Mouse (Mus musculus) hindbrain, embryonic 16.5 days (tissue): Measurements from ENCODE around the gene Simc1. TPM values are rescaled to one million over a fixed set of nuclear protein-coding genes. Genes with fewer than 3 reads are reported as not detected.

Experiments used
- ATAC-seq: fragments of 200-750 bp; cut with Nextera tagmentation; 2 replicates; pipeline ENCODE4 v1.8.0; 2017; ENCODE audit warnings: moderate TSS enrichment, moderate library complexity
- H3K27ac ChIP-seq: fragments of 300-500 bp; sonication (generic); 2 replicates; pipeline ENCODE4 v1.5.1; 2014; ENCODE audit warnings: low read depth, mild to moderate bottlenecking, control low read depth, low read length, moderate library complexity
- H3K27me3 ChIP-seq: fragments of 300-500 bp; sonication (generic); replicated peaks from 2 replicates; pipeline ENCODE4 v1.6.1; 2014; ENCODE audit warnings: low read length; ENCODE audit not compliant: control insufficient read depth, insufficient read depth
- H3K36me3 ChIP-seq: fragments of 300-500 bp; sonication (generic); 2 replicates; pipeline ENCODE4 v1.6.1; 2014; ENCODE audit warnings: mild to moderate bottlenecking, low read length, moderate library complexity, mixed read lengths; ENCODE audit not compliant: control insufficient read depth, insufficient read depth
- H3K4me1 ChIP-seq: fragments of 300-500 bp; sonication (generic); 2 replicates; pipeline ENCODE4 v1.6.1; 2014; ENCODE audit warnings: low read depth, low read length; ENCODE audit not compliant: control insufficient read depth, insufficient read depth
- H3K4me2 ChIP-seq: fragments of 300-500 bp; sonication (generic); 2 replicates; pipeline ENCODE4 v1.6.1; 2014; ENCODE audit warnings: mild to moderate bottlenecking, low read length, control low read depth, moderate library complexity
- H3K4me3 ChIP-seq: fragments of 300-500 bp; sonication (generic); 2 replicates; pipeline ENCODE4 v1.5.1; 2014; ENCODE audit warnings: mild to moderate bottlenecking, low read length, control low read depth, moderate library complexity
- H3K9ac ChIP-seq: fragments of 300-500 bp; sonication (generic); 2 replicates; pipeline ENCODE4 v1.6.1; 2014; ENCODE audit warnings: low read depth, mild to moderate bottlenecking, control low read depth, low read length, moderate library complexity
- H3K9me3 ChIP-seq: fragments of 300-500 bp; sonication (generic); 2 replicates; pipeline ENCODE4 v1.6.1; 2014; ENCODE audit warnings: mild to moderate bottlenecking, low read length, moderate library complexity; ENCODE audit not compliant: control insufficient read depth
- WGBS: fragments of 180-500 bp; shearing (Covaris S2); extraction: QIAGEN DNeasy Blood & Tissue Kit; methylation state at CpG from one replicate; pipeline ENCODE4 v1.1.7; 2014; 5-methylcytosine and 5-hydroxymethylcytosine counted together
- polyA plus RNA-seq: library from polyadenylated mRNA; unstranded; fragments of >200 nt; fragmentation: Nextera tagmentation; extraction: Ambion mirVana; gene quantifications from 2 replicates; pipeline ENCODE4 v1.2.1, GENCODE M21; 2015

Simc1 gene
- polyA plus RNA-seq, result 20.4 and 23.7 TPM in 2 replicates

DNA sequence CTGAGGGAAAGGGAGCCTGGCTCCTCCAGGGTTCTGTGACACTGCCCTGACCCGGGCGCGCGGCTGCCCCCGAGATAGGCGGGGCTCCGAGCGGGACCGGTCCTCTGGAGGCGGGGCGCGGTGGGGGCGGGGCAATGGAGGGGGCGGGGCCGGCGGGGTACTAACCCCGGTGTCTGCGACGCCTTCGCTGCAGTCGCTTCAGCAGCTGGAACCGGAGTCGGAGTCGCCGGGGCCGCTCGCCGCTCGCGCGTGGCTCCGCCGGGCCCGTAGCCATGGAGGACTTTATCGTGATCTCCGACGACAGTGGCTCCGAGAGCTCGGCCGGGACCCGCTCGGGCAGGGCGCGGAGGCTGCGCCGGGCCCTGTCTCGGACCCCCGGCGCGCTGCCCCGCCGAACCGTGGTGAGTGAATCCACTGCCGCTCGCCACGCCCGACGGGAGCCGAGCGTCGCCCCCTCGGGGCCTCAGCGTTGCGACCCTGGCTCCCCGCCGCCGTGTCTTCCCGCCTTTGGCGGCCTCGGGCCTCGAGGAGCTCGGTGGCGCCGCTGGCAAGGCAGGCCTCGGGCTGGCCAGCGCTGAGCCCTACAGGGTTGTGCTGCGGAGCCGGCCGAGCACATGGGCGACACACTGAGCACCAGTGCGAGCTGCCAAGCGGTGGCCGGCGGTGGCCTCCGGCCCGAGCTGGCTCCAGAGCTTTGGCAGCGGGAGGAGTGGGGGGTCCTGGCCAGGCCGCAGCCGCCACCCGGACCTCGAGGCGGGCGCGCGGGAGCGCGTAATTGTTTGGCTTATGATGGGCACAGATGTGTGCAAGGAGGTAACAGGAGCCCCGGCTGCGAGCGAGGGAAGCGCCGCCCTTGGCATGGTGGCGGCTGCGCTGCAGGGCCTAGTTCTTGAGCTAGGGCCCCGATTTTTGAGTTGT, at the start of gene Simc1:
Gene Simc1 (plus strand): TSS at position 176 of the 918 bp plus-strand sequence.
- H3K27ac ChIP-seq, result peak within 1 kb of the TSS; percentile 87
- no peaks in the 10 kb centered on the region for H3K27me3 ChIP-seq
- H3K4me3 ChIP-seq, result peak within 1 kb of the TSS; percentile 83
- H3K9me3 ChIP-seq, result no peaks in the 10 kb centered on the region
- peak within 1 kb of the TSS; percentile 82 for H3K4me2 ChIP-seq
- ATAC-seq, result peak; percentile 93
- H3K4me1 ChIP-seq, result peaks cover 15% of the 10 kb centered on the region
- 0% methylated on average over 83 of the region's 105 CpGs for WGBS
- no peaks in the 10 kb centered on the region for H3K36me3 ChIP-seq
- H3K9ac ChIP-seq, result peak within 1 kb of the TSS; percentile 95

DNA sequence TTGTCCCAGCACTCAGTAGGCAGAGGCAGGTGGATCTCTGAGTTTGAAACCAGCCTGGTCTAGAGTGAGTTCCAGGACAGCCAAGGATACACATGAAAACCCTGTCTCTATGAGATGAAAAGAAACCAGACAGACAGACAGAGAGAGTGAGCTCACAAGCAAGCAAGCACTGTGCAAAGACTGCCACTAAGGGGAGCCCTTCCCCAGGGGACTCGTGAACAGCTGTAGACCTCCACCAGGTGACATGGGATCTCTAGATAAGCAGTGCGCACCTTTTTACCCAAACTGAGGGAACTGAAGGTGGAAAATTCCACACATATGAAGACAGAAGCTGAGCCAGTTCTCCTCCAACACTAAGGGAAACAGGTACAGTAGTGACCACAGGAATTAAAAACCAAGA, 46.5 kb upstream of the Simc1 start:
- Histone ChIP-seq H3K4me2 (no peak overlapping the region), H3K27me3 (no peaks in the 10 kb centered on the region), H3K36me3 (peaks cover 30% of the 10 kb centered on the region), H3K9me3 (no peaks in the 10 kb centered on the region), H3K27ac (no peak overlapping the region), H3K4me1 (no peaks in the 10 kb centered on the region), H3K9ac (no peak overlapping the region), H3K4me3 (no peak overlapping the region)
- 80% methylated on average over 2 of the region's 2 CpGs for WGBS
- no peak for ATAC-seq

DNA sequence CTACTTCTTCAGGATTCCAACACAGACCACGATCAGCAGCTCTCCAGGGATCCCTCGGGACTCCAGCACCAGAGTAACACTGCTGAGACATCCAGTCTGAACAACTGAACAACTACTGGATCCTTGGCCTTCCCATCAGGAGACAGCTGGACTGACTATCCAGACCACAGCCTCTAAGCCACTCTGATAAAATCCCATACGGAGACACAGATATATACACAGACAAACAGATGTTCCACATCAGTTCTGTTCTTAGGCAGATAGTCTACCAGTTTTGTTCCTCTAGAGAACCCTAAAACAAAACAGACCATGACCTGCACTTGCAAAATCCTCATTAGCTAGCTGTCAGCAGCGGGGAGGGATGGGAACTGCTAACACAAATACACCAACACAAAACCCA, 44.3 kb upstream of the Simc1 start:
- peaks cover 48% of the 10 kb centered on the region for H3K36me3 ChIP-seq
- H3K4me3 ChIP-seq, result no peak overlapping the region
- 85% methylated on average over 4 of the region's 4 CpGs for WGBS
- H3K9me3 ChIP-seq, result no peaks in the 10 kb centered on the region
- no peak for ATAC-seq
- no peak overlapping the region for H3K4me2 ChIP-seq
- no peaks in the 10 kb centered on the region for H3K4me1 ChIP-seq
- H3K27me3 ChIP-seq, result no peaks in the 10 kb centered on the region
- H3K27ac ChIP-seq, result no peak overlapping the region
- H3K9ac ChIP-seq, result no peak overlapping the region

DNA sequence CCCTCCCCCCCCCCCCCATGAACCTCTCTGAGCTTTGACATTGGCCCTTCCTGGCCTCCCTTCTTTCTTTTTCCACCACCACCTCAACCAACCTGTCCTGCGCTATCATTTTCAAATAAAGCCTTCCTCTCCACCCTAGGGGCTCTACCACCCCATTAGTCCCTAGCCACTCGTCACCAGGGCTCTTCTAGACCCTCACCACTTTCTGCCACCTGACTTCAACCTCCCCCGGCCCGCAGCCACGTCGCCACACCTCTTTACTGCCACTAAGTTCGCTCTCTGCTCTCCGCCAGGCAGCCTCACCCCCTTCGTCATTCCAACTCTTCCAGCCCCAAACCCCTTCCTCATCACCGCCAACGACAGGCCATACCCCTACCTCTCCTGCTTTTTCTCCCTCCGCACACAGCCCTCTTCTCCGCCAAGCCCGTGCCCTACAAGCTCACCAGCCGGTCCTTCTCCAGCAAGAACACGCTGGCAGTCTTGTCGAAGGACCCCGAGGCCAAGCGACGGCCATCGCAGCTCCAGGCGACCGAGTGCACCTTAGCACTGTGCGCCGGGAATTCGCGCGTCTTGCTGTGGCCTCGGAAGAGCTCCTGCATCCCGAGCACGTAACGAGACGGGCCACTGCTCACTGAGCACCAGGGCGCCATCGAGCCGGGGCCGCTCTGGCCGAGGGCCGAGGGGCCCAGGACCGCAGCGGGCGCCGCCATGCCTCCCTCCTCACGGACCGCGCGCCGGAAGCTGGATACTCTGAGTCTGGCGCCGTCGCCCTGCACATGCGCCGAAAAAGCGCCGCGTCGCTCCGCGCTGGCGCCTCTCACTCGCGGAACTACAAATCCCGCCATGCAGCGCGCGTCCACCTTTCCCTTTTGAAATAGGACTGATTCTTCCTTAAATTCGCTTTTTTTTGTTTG, 35.2 kb upstream of the Simc1 start, which contains the start of gene Thoc3:
Gene Thoc3 (minus strand): TSS at position 752 of the 914 bp plus-strand sequence.
- peak within 1 kb of the TSS; percentile 63 for H3K9ac ChIP-seq
- no peaks in the 10 kb centered on the region for H3K9me3 ChIP-seq
- peak within 1 kb of the TSS; percentile 84 for H3K4me2 ChIP-seq
- peaks cover 34% of the 10 kb centered on the region for H3K36me3 ChIP-seq
- WGBS, result under 1% methylated on average over 67 of the region's 67 CpGs
- peaks cover 9% of the 10 kb centered on the region for H3K4me1 ChIP-seq
- peak within 1 kb of the TSS; percentile 45 for H3K4me3 ChIP-seq
- ATAC-seq, result peak; percentile 97
- no peak within 1 kb of the TSS for H3K27ac ChIP-seq
- H3K27me3 ChIP-seq, result no peaks in the 10 kb centered on the region

DNA sequence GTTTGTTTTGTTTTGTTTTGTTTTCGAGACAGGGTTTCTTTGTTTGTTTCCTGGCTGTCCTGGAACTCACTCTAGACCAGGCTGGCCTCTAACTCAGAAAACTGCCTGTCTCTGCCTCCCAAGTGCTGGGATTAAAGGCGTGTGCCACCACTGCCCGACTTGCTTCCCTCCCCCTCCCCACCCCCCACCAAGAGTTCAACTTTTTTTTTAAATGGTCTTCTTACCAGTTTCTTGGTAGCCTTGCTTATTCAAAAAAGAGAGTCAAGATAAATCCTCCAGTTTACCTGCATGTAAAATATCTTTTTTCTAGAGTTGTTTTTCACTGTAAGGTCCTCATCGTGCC, 34.6 kb upstream of the Simc1 start:
- Histone ChIP-seq H3K4me1 (peaks cover 9% of the 10 kb centered on the region), H3K4me3 (peak overlapping the region; percentile 45), H3K36me3 (peaks cover 27% of the 10 kb centered on the region), H3K9me3 (no peaks in the 10 kb centered on the region), H3K27me3 (no peaks in the 10 kb centered on the region), H3K4me2 (peak overlapping the region; percentile 45), H3K9ac (no peak overlapping the region; the same call in 1 of the 2 replicates), H3K27ac (no peak overlapping the region)
- WGBS, result 16% methylated on average over 4 of the region's 4 CpGs
- ATAC-seq, result peak; percentile 72

DNA sequence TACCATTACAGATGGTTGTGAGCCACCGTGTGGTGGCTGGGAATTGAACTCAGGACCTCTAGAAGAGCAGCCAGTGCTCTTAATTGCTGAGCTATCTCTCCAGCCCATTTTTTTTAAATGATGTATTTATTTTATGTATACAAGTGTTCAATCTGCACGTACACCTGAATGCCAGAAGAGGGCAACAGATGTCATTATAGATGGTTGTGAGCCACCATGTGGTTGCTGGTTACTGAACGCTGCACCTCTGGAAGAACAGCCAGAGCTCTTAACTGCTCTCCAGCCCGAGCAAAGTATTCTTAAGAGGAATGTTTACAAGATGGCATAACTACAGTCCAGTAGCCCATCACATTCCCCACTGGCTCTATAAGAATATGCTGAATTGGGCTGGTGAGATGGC, 31.6 kb upstream of the Simc1 start:
- peaks cover 9% of the 10 kb centered on the region for H3K4me1 ChIP-seq
- H3K9me3 ChIP-seq, result no peaks in the 10 kb centered on the region
- H3K27ac ChIP-seq, result no peak overlapping the region
- no peaks in the 10 kb centered on the region for H3K36me3 ChIP-seq
- H3K4me3 ChIP-seq, result no peak overlapping the region
- no peak for ATAC-seq
- H3K27me3 ChIP-seq, result 0 out of 2 replicates have a peak, but pooled peaks cover 2% of the 10 kb centered on the region
- 85% methylated on average over 4 of the region's 4 CpGs for WGBS
- no peak overlapping the region for H3K9ac ChIP-seq
- no peak overlapping the region for H3K4me2 ChIP-seq

DNA sequence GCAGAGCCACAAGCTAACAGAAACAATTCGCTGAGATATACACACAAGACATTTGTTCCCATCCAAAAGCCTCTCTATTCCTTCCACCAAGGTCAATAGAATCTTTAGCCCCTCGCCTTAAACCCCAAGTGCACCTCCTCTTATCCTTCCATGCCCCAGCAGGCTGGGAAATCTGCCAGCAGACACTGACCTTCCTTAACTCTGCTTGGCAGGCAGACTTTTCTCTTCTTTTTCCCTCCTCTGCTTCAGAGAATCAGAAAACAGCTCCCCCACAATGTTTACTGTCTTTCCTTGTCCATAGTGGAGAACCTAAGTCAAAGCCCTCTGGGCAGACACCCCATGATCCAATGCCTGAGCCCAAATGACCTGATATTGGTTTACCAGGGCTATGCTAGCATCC, 28.6 kb upstream of the Simc1 start:
- ATAC-seq, result no peak

DNA sequence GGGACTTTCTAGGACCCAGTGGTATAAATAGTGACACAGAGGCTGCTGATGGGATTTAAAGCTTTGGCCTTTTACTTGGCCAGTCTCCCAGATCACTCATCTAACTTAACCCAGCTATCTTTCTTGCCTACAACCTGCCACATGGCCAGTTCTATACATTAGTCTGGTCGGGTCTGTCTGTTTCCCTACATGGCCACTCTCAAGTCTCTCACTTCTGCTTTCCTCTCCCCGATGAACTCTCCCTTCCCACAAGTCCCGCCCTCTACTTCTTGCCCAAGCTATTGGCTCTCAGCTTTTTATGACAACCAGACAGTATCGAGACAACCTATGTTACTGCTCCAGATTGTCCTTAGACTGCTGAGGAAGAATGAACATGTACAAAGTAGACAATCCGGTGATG, 27.9 kb upstream of the Simc1 start:
- H3K4me3 ChIP-seq, result no peak overlapping the region
- no peak overlapping the region for H3K27ac ChIP-seq
- 83% methylated on average over 5 of the region's 5 CpGs for WGBS
- 0 out of 2 replicates have a peak, but pooled peaks cover 2% of the 10 kb centered on the region for H3K27me3 ChIP-seq
- H3K36me3 ChIP-seq, result no peaks in the 10 kb centered on the region
- no peaks in the 10 kb centered on the region for H3K4me1 ChIP-seq
- H3K4me2 ChIP-seq, result no peak overlapping the region
- H3K9me3 ChIP-seq, result no peaks in the 10 kb centered on the region
- ATAC-seq, result no peak
- no peak overlapping the region for H3K9ac ChIP-seq

More for the DNA sequence above, 28.6 kb upstream of the Simc1 start:
- Histone ChIP-seq H3K36me3 (no peaks in the 10 kb centered on the region), H3K4me2 (no peak overlapping the region), H3K27ac (no peak overlapping the region), H3K4me3 (no peak overlapping the region), H3K9me3 (no peaks in the 10 kb centered on the region), H3K27me3 (0 out of 2 replicates have a peak, but pooled peaks cover 2% of the 10 kb centered on the region), H3K9ac (no peak overlapping the region), H3K4me1 (no peaks in the 10 kb centered on the region)
- WGBS, result 69% methylated on average over 2 of the region's 2 CpGs

DNA sequence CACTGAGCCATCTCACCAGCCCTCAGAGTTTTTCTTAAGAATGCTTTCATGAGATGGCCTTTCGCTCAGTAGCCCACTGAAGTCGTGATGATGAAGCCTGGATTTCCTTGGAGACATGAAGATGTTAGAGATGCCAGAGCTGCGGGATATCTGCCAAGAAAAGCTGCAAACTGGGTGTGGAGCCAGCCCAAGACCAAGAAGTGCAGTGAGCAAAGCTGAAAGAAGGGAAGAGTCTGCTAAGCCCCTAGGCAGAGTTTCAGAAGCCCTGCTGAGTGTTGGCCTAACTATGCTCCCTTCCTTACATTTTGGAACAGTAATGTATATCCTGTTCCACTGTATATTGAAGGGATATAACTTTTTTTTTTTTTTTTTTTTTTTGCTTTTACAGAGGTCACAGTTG, 24.3 kb upstream of the Simc1 start:
- no peak for ATAC-seq
- H3K4me2 ChIP-seq, result no peak overlapping the region
- H3K9ac ChIP-seq, result no peak overlapping the region
- H3K27ac ChIP-seq, result no peak overlapping the region
- no peak overlapping the region for H3K4me3 ChIP-seq
- H3K9me3 ChIP-seq, result no peaks in the 10 kb centered on the region
- H3K27me3 ChIP-seq, result 0 out of 2 replicates have a peak, but pooled peaks cover 2% of the 10 kb centered on the region
- no peaks in the 10 kb centered on the region for H3K36me3 ChIP-seq
- no peaks in the 10 kb centered on the region for H3K4me1 ChIP-seq
- 58% methylated on average over 3 of the region's 3 CpGs for WGBS
